In genomic region chr3:52706626-52707025, GRCm38 (mm10) we compare ENCODE assay signal across 29 mouse cellular contexts.
DNase-seq lines count a peak whose midpoint lies in the region; ATAC-seq and TF ChIP-seq lines count a peak whose summit lies in the region.
"Had no signal": no experiment of that assay in that cellular context is flagged by ENCODE, and none has a peak within 500 bp of the region (broad histone marks: within the 10 kb centered on the region; RNA-seq: fewer than 3 reads in every experiment).

No protein-coding gene starts in this region.

- H3K36me3 ChIP-seq in liver, embryonic 11.5 days (ENCODE audit: control insufficient read depth, insufficient read depth, low read length) = no peaks in the 10 kb centered on the region
- H3K36me3 ChIP-seq: embryonic facial prominence, embryonic 12.5 days; heart, embryonic 13.5 days; intestine, embryonic 15.5 days; limb, embryonic 13.5 days; liver, embryonic 12.5 days; midbrain, embryonic 12.5 days had no signal

- H3K4me1 ChIP-seq in liver, embryonic 11.5 days (replicated peaks; ENCODE audit: control insufficient read depth, insufficient read depth, low read length) = no peaks in the 10 kb centered on the region
- H3K4me1 ChIP-seq: embryonic facial prominence, embryonic 12.5 days; intestine, embryonic 15.5 days; limb, embryonic 13.5 days; liver, embryonic 12.5 days; megakaryocyte, embryonic 14.5 days; midbrain, embryonic 12.5 days had no signal

- 89% methylated on average over 2 of the region's 2 CpGs for WGBS in liver, embryonic 11.5 days

- ATAC-seq in activated CD4-positive, CD25-positive, alpha-beta regulatory T cell, adult 4 months = peak; percentile 14
- no peak for ATAC-seq in liver, embryonic 11.5 days (replicated peaks; ENCODE audit: low FRiP score)
- ATAC-seq: forebrain, embryonic 14.5 days; hindbrain, embryonic 16.5 days; intestine, embryonic 15.5 days; liver, embryonic 12.5 days; liver, postnatal 0 days had no signal

- no peak overlapping the region for H3K9ac ChIP-seq in liver, embryonic 11.5 days (ENCODE audit: low read depth, low read length)
- H3K9ac ChIP-seq: embryonic facial prominence, embryonic 12.5 days; heart, embryonic 13.5 days; intestine, embryonic 15.5 days; limb, embryonic 13.5 days; liver, embryonic 12.5 days; liver, postnatal 0 days; midbrain, embryonic 12.5 days had no signal

- no peak for TF ChIP-seq CTCF in layer of hippocampus, adult 2 months (conservative IDR thresholded peaks at IDR 0.05)

- no peak overlapping the region for H3K4me2 ChIP-seq in liver, embryonic 11.5 days
- H3K4me2 ChIP-seq: embryonic facial prominence, embryonic 12.5 days; heart, embryonic 13.5 days; intestine, embryonic 15.5 days; limb, embryonic 13.5 days; liver, embryonic 12.5 days; midbrain, embryonic 12.5 days had no signal

- no peak overlapping the region for H3K4me3 ChIP-seq in layer of hippocampus, adult 2 months
- H3K4me3 ChIP-seq in liver, embryonic 11.5 days (ENCODE audit: low read depth, low read length) = no peak overlapping the region
- H3K4me3 ChIP-seq: embryonic facial prominence, embryonic 12.5 days; gastrocnemius, adult 2 months; heart, embryonic 13.5 days; intestine, embryonic 15.5 days; left cerebral cortex, adult 2 months; limb, embryonic 13.5 days; liver, embryonic 12.5 days; megakaryocyte, embryonic 14.5 days; midbrain, embryonic 12.5 days had no signal

- H3K27me3 ChIP-seq in liver, embryonic 11.5 days (replicated peaks; ENCODE audit: control insufficient read depth, insufficient read depth, low read length) = no peaks in the 10 kb centered on the region
- H3K27me3 ChIP-seq: CH12.LX; heart, embryonic 13.5 days; intestine, embryonic 15.5 days; limb, embryonic 13.5 days; liver, embryonic 12.5 days; midbrain, embryonic 12.5 days had no signal

- H3K9me3 ChIP-seq in liver, embryonic 11.5 days (ENCODE audit: control insufficient read depth, low read length) = no peaks in the 10 kb centered on the region
- H3K9me3 ChIP-seq: embryonic facial prominence, embryonic 12.5 days; heart, embryonic 13.5 days; intestine, embryonic 15.5 days; limb, embryonic 13.5 days; liver, embryonic 12.5 days; megakaryocyte, embryonic 14.5 days; midbrain, embryonic 12.5 days had no signal

- H3K27ac ChIP-seq in layer of hippocampus, adult 2 months = peak overlapping the region; percentile 82
- no peak overlapping the region for H3K27ac ChIP-seq in liver, embryonic 11.5 days (ENCODE audit: low read depth, low read length)
- H3K27ac ChIP-seq: embryonic facial prominence, embryonic 12.5 days; gastrocnemius, adult 2 months; heart, embryonic 13.5 days; intestine, embryonic 15.5 days; left cerebral cortex, adult 2 months; limb, embryonic 13.5 days; liver, embryonic 12.5 days; midbrain, embryonic 12.5 days had no signal

- DNase-seq in layer of hippocampus, adult 2 months (ENCODE audit: low spot score in 2 of 2) = peak; percentile 20 to 26
- DNase-seq in layer of hippocampus, postnatal 25 days (ENCODE audit: extremely low spot score in 1 of 2, low spot score in 1 of 2) = no peak
- peak; percentile 22 to 35 for DNase-seq in right cerebral cortex, adult 2 months (ENCODE audit: low spot score in 2 of 2)
- DNase-seq in right cerebral cortex, postnatal 36 days (ENCODE audit: low spot score in 2 of 2) = no peak
- no peak for DNase-seq in liver, embryonic 11.5 days (ENCODE audit: low spot score)
- DNase-seq in adrenal gland, adult 8-10 months = no peak
- DNase-seq: adrenal gland, postnatal 14 days; cerebellum, adult 11-12 months; cerebellum, adult 9-11 months; embryo, embryonic 11 days; gastrocnemius, adult 2 months; heart, postnatal 10 days; kidney, adult 2 months; kidney, postnatal 4 days; liver, postnatal 0 days; lung, postnatal 4 days; thymus, postnatal 4 days had no signal

Comparison
In these comparisons a context has a peak if more than half of its experiments do, and no peak if none do; other contexts are left out.
1. DNase-seq: peak in layer of hippocampus, adult 2 months (2 of 2) and right cerebral cortex, adult 2 months (2 of 2); none in layer of hippocampus, postnatal 25 days (0 of 2), right cerebral cortex, postnatal 36 days (0 of 2), liver, embryonic 11.5 days (single experiment) and adrenal gland, adult 8-10 months (single experiment).